Comparison of ENCODE assay signal across 16 mouse cellular contexts in genomic region chr1:161030058-161030457, GRCm38 (mm10).
"Had no signal": no experiment of that assay in that cellular context is flagged by ENCODE, and none has a peak within 500 bp of the region (broad histone marks: within the 10 kb centered on the region; RNA-seq: fewer than 3 reads in every experiment).

No protein-coding gene starts in this region.

- DNase-seq: retina, postnatal 1 day; right cerebral cortex, adult 18-20 months; right cerebral cortex, postnatal 14 days; right cerebral cortex, postnatal 25 days; right cerebral cortex, postnatal 4 days; spleen, adult 18-20 months; thymus, adult 18-20 months; thymus, adult 2 months; thymus, postnatal 14 days; thymus, postnatal 25 days; thymus, postnatal 36 days; thymus, postnatal 4 days had no signal

- H3K9me3 ChIP-seq: neural tube, embryonic 13.5 days; neural tube, embryonic 15.5 days; stomach, embryonic 15.5 days had no signal

- H3K27ac ChIP-seq: neural tube, embryonic 13.5 days; neural tube, embryonic 15.5 days; stomach, embryonic 15.5 days; stomach, postnatal 0 days had no signal

- H3K9ac ChIP-seq: neural tube, embryonic 13.5 days; neural tube, embryonic 15.5 days; stomach, embryonic 15.5 days had no signal

- H3K27me3 ChIP-seq: neural tube, embryonic 13.5 days; neural tube, embryonic 15.5 days; stomach, embryonic 15.5 days had no signal

- H3K4me3 ChIP-seq: neural tube, embryonic 13.5 days; neural tube, embryonic 15.5 days; stomach, embryonic 15.5 days had no signal

- H3K4me2 ChIP-seq: neural tube, embryonic 13.5 days; neural tube, embryonic 15.5 days; stomach, embryonic 15.5 days had no signal
